Mouse (Mus musculus) forebrain, postnatal 0 days (tissue): ENCODE measurements at regions not wholly inside any gene's neighbourhood (a gene's known extent, or its start where the extent isn't known, plus 50 kb on each side); places are given as distances from the start of the nearest gene placed in this dataset.

Source experiments
- ATAC-seq: fragments of 200-750 bp; cut with Nextera tagmentation; 2 replicates; pipeline ENCODE4 v1.8.0; 2017; ENCODE audit warnings: mild to moderate bottlenecking, moderate library complexity
- DNase-seq: peaks from one replicate; pipeline ENCODE4 v3.0.0-alpha.2; 2015
- H3K27ac ChIP-seq: fragments of 300-500 bp; sonication (generic); 2 replicates; pipeline ENCODE4 v1.5.1; 2014; ENCODE audit warnings: low read depth, mild to moderate bottlenecking, antibody characterized with exemption, low read length, moderate library complexity, mixed read lengths
- H3K27me3 ChIP-seq: fragments of 300-500 bp; sonication (generic); 2 replicates; pipeline ENCODE4 v1.6.1; 2014; ENCODE audit warnings: mild to moderate bottlenecking, low read length, mixed read lengths; ENCODE audit not compliant: insufficient read depth
- H3K36me3 ChIP-seq: fragments of 300-500 bp; sonication (generic); 2 replicates; pipeline ENCODE4 v1.6.1; 2014; ENCODE audit warnings: mild to moderate bottlenecking, moderate library complexity; ENCODE audit not compliant: insufficient read depth
- H3K4me1 ChIP-seq: fragments of 300-500 bp; sonication (generic); 2 replicates; pipeline ENCODE4 v1.6.1; 2014; ENCODE audit warnings: antibody characterized with exemption; ENCODE audit not compliant: insufficient read depth
- H3K4me2 ChIP-seq: fragments of 300-500 bp; sonication (generic); 2 replicates; pipeline ENCODE4 v1.6.1; 2014; ENCODE audit warnings: low read depth, mild to moderate bottlenecking, moderate library complexity
- H3K4me3 ChIP-seq: fragments of 300-500 bp; sonication (generic); 2 replicates; pipeline ENCODE4 v1.5.1; 2014; ENCODE audit warnings: low read depth, low read length, mixed read lengths
- H3K9ac ChIP-seq: fragments of 300-500 bp; sonication (generic); 2 replicates; pipeline ENCODE4 v1.6.1; 2014; ENCODE audit warnings: mild to moderate bottlenecking
- H3K9me3 ChIP-seq: fragments of 300-500 bp; sonication (generic); 2 replicates; pipeline ENCODE4 v1.6.1; 2016; ENCODE audit warnings: low read length
- CTCF ChIP-seq: sonication (generic); IDR thresholded peaks from 2 replicates; pipeline ENCODE4 v1.5.1; 2016; ENCODE audit warnings: antibody characterized with exemption, control low read depth, low read depth
- WGBS: fragments of 180-500 bp; shearing (Covaris S2); extraction: QIAGEN DNeasy Blood & Tissue Kit; methylation state at CpG from one replicate; pipeline ENCODE4 v1.1.7; 2014; 5-methylcytosine and 5-hydroxymethylcytosine counted together

- no peaks in the 10 kb centered on the region for H3K9me3 ChIP-seq
- ATAC-seq (no peak), DNase-seq (no peak)
- H3K9ac ChIP-seq, result no peak overlapping the region
- H3K27ac ChIP-seq, result no peak overlapping the region
- no peak overlapping the region for H3K4me2 ChIP-seq
- no peaks in the 10 kb centered on the region for H3K27me3 ChIP-seq
- no peak overlapping the region for H3K4me3 ChIP-seq
- 91% methylated on average over 4 of the region's 4 CpGs for WGBS
- TF ChIP-seq CTCF, result no peak
- no peaks in the 10 kb centered on the region for H3K36me3 ChIP-seq
- H3K4me1 ChIP-seq, result 0 out of 2 replicates have a peak, but pooled peaks cover 4% of the 10 kb centered on the region
Measured at GRCm38 (mm10) chr13:111941946-111942345, 133.2 kb upstream of the Map3k1 start.

- Histone ChIP-seq H3K4me1 (0 out of 2 replicates have a peak, but pooled peaks cover 4% of the 10 kb centered on the region), H3K4me2 (no peak overlapping the region), H3K36me3 (no peaks in the 10 kb centered on the region), H3K27me3 (no peaks in the 10 kb centered on the region), H3K4me3 (no peak overlapping the region), H3K9me3 (no peaks in the 10 kb centered on the region), H3K9ac (no peak overlapping the region), H3K27ac (no peak overlapping the region)
- no peak for TF ChIP-seq CTCF
- ATAC-seq, result peak; percentile 69
- WGBS, result 41% methylated on average over 15 of the region's 15 CpGs
- peak; percentile 32 for DNase-seq
Measured at GRCm38 (mm10) chr13:111943392-111944088, 134.7 kb upstream of the Map3k1 start.

- Histone ChIP-seq H3K27ac (0 out of 2 replicates have a peak overlapping the region, but pooled peaks have one; percentile 45), H3K27me3 (no peaks in the 10 kb centered on the region), H3K36me3 (no peaks in the 10 kb centered on the region), H3K4me3 (no peak overlapping the region), H3K9ac (no peak overlapping the region), H3K9me3 (no peaks in the 10 kb centered on the region), H3K4me1 (0 out of 2 replicates have a peak, but pooled peaks cover 4% of the 10 kb centered on the region), H3K4me2 (no peak overlapping the region)
- 8% methylated on average over 5 of the region's 5 CpGs for WGBS
- DNase-seq (peak; percentile 58), ATAC-seq (peak; percentile 91)
- TF ChIP-seq CTCF, result peak; percentile 28; the same call in 1 of the 2 replicates
Measured at GRCm38 (mm10) chr13:111944089-111944406, 135.3 kb upstream of the Map3k1 start.

- no peak overlapping the region for H3K27ac ChIP-seq
- no peak overlapping the region for H3K9ac ChIP-seq
- no peak overlapping the region for H3K4me2 ChIP-seq
- no peaks in the 10 kb centered on the region for H3K36me3 ChIP-seq
- H3K27me3 ChIP-seq, result no peaks in the 10 kb centered on the region
- H3K9me3 ChIP-seq, result no peaks in the 10 kb centered on the region
- H3K4me1 ChIP-seq, result 0 out of 2 replicates have a peak, but pooled peaks cover 4% of the 10 kb centered on the region
- ATAC-seq (no peak), DNase-seq (no peak)
- no peak for TF ChIP-seq CTCF
- 88% methylated on average over 4 of the region's 4 CpGs for WGBS
- no peak overlapping the region for H3K4me3 ChIP-seq
Measured at GRCm38 (mm10) chr13:111946271-111946670, 137.5 kb upstream of the Map3k1 start.

- Histone ChIP-seq H3K9ac (no peak overlapping the region), H3K27me3 (no peaks in the 10 kb centered on the region), H3K4me1 (0 out of 2 replicates have a peak, but pooled peaks cover 4% of the 10 kb centered on the region), H3K4me3 (no peak overlapping the region), H3K9me3 (no peaks in the 10 kb centered on the region), H3K4me2 (no peak overlapping the region), H3K27ac (no peak overlapping the region), H3K36me3 (no peaks in the 10 kb centered on the region)
- WGBS, result 83% methylated on average over 8 of the region's 8 CpGs
- DNase-seq (no peak), ATAC-seq (no peak)
- no peak for TF ChIP-seq CTCF
Measured at GRCm38 (mm10) chr13:111946811-111947210, 138.0 kb upstream of the Map3k1 start.

GRCm38 (mm10) chr13:111948395-111948794 lies 139.6 kb upstream of the Map3k1 start:
- no peak overlapping the region for H3K4me3 ChIP-seq
- 0 out of 2 replicates have a peak, but pooled peaks cover 4% of the 10 kb centered on the region for H3K4me1 ChIP-seq
- no peak overlapping the region for H3K4me2 ChIP-seq
- 81% methylated on average over 3 of the region's 3 CpGs for WGBS
- no peaks in the 10 kb centered on the region for H3K27me3 ChIP-seq
- no peak overlapping the region for H3K27ac ChIP-seq
- no peaks in the 10 kb centered on the region for H3K36me3 ChIP-seq
- no peak for ATAC-seq
- no peak for TF ChIP-seq CTCF
- DNase-seq, result no peak
- no peak overlapping the region for H3K9ac ChIP-seq
- H3K9me3 ChIP-seq, result no peaks in the 10 kb centered on the region

- no peak overlapping the region for H3K4me3 ChIP-seq
- no peak for TF ChIP-seq CTCF
- ATAC-seq (no peak), DNase-seq (no peak)
- 97% methylated on average over 1 of the region's 1 CpGs for WGBS
- H3K4me2 ChIP-seq, result no peak overlapping the region
- no peak overlapping the region for H3K9ac ChIP-seq
- no peaks in the 10 kb centered on the region for H3K27me3 ChIP-seq
- H3K4me1 ChIP-seq, result no peaks in the 10 kb centered on the region
- H3K27ac ChIP-seq, result no peak overlapping the region
- no peaks in the 10 kb centered on the region for H3K9me3 ChIP-seq
- H3K36me3 ChIP-seq, result no peaks in the 10 kb centered on the region
Measured at GRCm38 (mm10) chr13:111950042-111950441, 141.2 kb upstream of the Map3k1 start.
